Mouse (Mus musculus): Measurements from ENCODE around the gene Irs3.
"Not testable (repeated sequence)": the region's sequence is repeated elsewhere in the genome, so short reads cannot be mapped to it uniquely, and the experiment has no call there.

Gene Irs3

GRCm38 (mm10) chr5:137614921-137615320 lies 30.6 kb downstream of the Irs3 start:
- not testable (repeated sequence) for DNase-seq

GRCm38 (mm10) chr5:137613550-137613949 lies 32.0 kb downstream of the Irs3 start, which contains the start of gene Pcolce:
Gene Pcolce (minus strand): TSS chr5:137613784.
- DNase-seq = no peak

GRCm38 (mm10) chr5:137613076-137613475 lies 32.4 kb downstream of the Irs3 start:
- DNase-seq = no peak

DNA sequence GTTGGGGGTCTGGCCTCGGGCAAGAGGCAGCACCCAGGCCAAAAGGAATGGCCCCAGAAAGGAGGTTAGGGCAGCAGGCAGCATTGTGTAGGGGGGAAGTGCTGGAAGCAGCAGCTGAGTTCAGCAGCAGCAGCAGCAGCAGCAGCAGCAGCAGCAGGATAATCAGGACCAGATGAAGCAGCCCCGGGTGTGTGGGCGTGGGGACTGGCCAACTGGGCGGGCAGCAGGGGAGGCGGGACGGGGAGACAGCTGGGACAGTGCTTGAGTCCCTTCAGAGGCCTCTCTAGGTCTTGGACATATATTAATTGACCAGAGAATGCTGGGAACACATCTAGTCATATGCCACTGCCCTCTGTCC lies 34.3 kb downstream of the Irs3 start:
- DNase-seq = peak; percentile 36

DNA sequence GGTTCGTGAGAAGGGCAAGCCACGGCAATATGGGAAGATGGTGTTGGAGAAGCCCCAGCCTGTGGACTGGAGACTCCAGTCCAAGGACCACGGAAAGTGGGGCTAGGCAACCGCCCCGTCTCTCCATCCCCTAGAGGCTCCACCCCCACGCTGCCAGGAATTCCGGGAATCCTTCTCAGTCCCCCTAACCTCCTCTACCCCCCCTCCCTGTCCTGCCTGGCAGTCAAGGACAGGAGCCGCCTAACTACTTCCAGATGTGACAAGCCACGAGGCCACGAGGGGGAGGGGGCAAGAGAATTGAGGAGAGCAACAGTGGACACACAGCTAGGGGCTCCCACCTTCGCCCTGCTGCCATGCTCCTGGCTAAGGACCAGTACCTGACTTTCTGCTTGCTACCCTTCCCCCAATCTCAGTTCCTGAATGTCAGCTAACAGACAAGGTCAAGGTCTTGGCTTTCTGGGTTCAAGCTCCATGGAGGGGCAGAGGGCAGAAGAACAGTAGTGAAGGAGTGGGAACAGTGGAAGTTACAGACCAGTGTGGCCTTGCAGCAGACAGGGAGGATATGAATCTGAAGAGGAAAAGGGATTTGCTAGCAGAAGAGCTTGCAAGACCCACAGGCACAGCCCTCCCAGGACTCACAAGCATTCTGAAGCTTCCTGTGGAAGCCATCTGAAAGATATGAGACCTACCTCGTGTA lies 34.8 kb downstream of the Irs3 start:
- peak; percentile 72 for DNase-seq

DNA sequence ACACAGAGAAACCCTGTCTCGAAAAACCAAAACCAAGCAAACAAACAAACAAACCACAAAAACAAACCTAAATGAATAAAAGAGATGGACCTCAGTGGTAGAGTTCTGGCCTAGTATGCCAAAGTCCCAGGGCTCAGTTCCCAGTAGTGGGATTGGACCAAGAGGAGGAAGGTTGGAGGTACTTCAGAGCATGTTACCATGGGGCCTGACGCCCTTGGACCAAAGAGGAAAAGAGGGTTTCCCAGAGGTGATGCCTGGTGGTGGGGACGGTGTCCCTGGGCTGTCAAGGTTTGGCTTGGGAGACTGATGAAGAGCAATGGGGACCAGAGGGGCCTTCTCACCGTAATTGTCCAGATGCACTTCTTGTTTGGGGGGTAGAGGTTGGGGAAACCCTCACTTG lies 35.5 kb downstream of the Irs3 start:
- DNase-seq = no peak

DNA sequence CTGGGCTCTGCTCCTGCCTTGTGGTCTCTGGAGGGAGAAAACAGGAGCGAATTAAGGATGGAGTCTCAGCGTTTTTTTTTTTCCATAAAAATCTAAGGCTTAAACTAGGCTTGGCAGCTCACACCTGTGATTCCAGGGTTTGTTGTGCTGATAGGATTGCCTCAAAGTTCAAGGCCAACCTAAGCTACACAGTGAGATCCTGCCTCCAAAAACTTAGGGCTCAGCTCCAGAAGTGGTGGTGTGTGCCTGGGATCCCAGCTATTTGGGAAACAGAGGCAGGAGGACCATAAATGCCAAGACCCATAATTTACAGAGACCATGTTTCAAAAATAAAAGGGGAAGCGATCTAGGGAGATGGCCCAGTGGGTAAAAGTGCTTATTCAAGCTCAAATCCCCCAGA lies 36.2 kb downstream of the Irs3 start:
- no peak for DNase-seq

DNA sequence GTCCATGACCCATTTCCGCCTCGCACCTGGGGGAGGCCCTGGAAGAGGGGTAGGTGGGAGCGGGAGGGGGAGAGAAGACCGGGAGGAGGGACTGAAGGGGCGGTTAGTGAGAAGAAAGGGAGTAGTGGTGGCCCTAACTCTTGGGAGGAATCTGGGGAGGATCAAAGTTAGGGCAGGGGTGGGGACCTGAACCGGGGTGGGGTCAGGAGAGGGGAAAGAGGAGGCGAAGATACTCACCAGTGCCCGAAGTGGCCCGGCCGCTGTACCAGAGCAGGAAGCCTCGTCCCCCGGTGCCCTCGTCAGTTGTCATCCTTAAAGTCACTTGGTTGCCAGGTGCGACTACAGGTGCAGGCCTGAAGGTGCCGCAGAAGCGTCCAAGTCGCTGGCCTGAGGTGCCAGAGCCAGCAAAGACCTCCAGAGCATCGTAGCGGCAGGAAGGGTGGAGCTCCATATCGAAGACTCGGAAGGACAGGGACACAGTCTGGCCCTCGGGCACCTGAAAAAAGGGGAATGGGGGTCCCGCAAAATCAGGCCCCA lies 36.8 kb downstream of the Irs3 start:
- no peak for DNase-seq

GRCm38 (mm10) chr5:137607860-137608653 lies 37.5 kb downstream of the Irs3 start:
- DNase-seq = no peak

- DNase-seq = peak; percentile 33
These were observed 44.2 kb downstream of the Irs3 start for GRCm38 (mm10) chr5:137601365-137601729.

DNA sequence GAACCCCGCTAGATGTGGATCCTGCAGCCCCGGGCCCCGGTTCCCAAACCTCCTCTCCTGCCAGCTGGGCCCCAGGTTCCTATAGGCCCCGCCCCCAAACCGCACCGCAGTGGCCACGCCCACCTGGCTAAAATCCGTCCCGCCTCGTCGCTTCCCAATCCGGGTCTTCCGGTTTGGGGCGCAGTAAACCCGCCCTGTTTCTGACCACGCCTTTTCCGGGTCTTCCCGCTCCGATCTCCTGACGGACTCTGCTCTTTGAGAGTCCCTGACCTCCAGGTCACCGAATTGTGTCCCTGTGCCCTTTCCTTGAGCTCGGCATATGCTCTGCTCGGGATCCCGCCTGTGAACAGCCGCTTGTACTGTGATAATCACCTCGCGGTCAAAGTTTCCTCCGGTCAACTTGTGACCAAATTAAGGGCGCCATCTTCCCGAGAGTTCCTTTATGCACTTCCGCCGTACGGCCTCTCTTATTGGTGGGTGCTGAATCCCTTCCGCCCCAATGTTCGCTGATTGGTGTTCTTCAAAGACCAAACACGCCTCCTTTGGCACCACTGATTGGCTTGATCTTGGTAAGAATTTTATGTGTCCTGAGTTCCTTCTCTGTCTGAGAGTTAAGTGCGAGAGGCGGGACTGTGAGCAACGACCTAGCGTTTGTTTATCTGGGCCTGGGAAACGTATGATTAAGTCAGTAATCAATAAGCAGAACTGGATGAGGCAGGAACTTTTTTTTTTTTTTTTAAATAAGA lies 44.7 kb downstream of the Irs3 start, which contains the start of gene Mospd3:
Mospd3 (minus strand) TSS at position 440 of the 746 bp plus-strand sequence.
- peak; percentile 99 for DNase-seq

DNA sequence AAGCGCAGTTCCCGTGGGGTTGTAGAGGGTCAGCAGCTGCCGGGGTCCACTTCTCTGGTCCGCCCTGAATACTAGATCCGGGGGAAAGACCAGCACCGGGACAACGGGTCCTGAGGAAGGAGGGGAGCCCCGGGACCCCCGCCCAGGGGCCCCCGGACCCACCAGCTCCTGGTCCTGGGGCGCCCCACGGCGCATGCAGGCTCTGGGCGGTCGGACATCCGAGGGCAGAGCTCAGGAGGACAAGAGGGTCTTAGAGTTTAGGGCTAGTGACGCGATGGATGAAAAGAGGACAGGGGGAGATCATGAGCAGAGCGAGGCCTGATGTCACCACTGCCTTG lies 45.3 kb downstream of the Irs3 start:
- no peak for DNase-seq

- no peak for DNase-seq
These were observed 45.9 kb downstream of the Irs3 start for GRCm38 (mm10) chr5:137599600-137599999.

- DNase-seq = no peak
These were observed 47.3 kb downstream of the Irs3 start for GRCm38 (mm10) chr5:137598100-137598826.

GRCm38 (mm10) chr5:137597625-137598024 lies 47.9 kb downstream of the Irs3 start:
- no peak for DNase-seq

- DNase-seq = no peak
These were observed 48.8 kb downstream of the Irs3 start for GRCm38 (mm10) chr5:137596601-137597261.

DNA sequence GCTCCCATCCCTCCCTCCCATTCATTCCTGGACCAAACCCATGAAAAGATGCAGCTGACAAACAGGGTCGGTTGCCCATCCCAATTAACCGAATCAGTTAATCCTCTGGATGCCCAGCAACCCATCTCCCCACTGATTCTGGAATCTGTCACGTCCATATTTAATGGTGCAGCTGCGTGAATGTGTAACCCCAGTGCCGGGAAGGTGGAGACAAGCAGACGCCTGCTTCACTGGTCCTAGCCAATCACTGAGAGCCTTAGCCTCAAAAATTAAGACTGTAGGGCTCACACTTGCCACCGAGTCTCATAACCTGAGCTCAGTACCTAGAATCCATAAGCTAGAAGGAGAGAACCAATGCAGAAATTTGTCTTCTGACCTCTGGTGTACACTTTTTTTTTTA lies 49.6 kb downstream of the Irs3 start:
- no peak for DNase-seq
